Mouse (Mus musculus): Measurements from ENCODE around the gene Ptk7.

DNA sequence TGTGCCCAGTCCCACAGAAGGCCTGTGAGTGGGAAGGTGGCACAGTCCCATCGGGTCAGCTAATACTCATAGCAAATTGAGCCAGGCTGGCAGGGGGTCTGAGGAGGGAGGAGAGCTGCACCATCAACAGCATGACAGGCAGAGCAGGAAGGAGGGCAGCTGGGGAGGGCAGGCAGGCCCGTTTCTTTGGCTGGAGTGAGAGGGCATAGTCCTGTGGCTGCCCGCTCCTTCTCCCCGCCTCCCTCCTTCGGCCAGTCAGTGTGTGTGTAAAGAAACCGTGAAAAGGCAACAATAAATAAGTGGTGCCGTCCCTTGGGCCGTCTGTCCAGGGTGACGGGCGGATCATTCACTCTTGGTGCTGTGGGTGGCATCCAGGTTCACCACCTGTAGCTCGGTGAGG, 80.6 kb downstream of the Ptk7 start:
- TF ChIP-seq POLR2A (IDR thresholded peaks at IDR 0.05; ENCODE audit: borderline replicate concordance, control insufficient read depth, low read depth, low read length) (no peak), CTCF (IDR thresholded peaks at IDR 0.05; ENCODE audit: control insufficient read depth, insufficient read depth, low read length) (no peak)
